Mouse (Mus musculus): ENCODE data around the gene Obsl1. TPM values are rescaled to one million over a fixed set of nuclear protein-coding genes. Genes with fewer than 3 reads are reported as not detected.
A peak's percentile ranks its signal among the peaks of the same experiment; 100 is the strongest.

Obsl1 gene
- polyA plus RNA-seq, 1 experiment from 2014 or later = 104 TPM

GRCm38 (mm10) chr1:75441471-75441996, 64.7 kb downstream of the Obsl1 start:
- Histone ChIP-seq H3K27ac (replicated peaks) (no peak overlapping the region), H3K27me3 (peaks cover 20% of the 10 kb centered on the region), H3K9ac (no peak overlapping the region), H3K4me1 (peaks cover 50% of the 10 kb centered on the region), H3K4me2 (replicated peaks) (no peak overlapping the region), H3K9me3 (replicated peaks) (no peaks in the 10 kb centered on the region), H3K36me3 (peaks cover 24% of the 10 kb centered on the region; the same call in 1 of the 2 replicates), H3K4me3 (replicated peaks) (no peak overlapping the region)
- 90% methylated on average over 15 of the region's 15 CpGs for WGBS
- no peak for ATAC-seq (ENCODE audit: insufficient number of reproducible peaks, low FRiP score, low TSS enrichment, low read depth)

- Histone ChIP-seq H3K9ac (no peak overlapping the region), H3K27me3 (peaks cover 11% of the 10 kb centered on the region), H3K4me1 (peaks cover 45% of the 10 kb centered on the region), H3K9me3 (replicated peaks) (no peaks in the 10 kb centered on the region), H3K36me3 (peaks cover 24% of the 10 kb centered on the region; the same call in 1 of the 2 replicates), H3K4me2 (replicated peaks) (no peak overlapping the region), H3K27ac (replicated peaks) (no peak overlapping the region), H3K4me3 (replicated peaks) (no peak overlapping the region)
- WGBS = 89% methylated on average over 7 of the region's 7 CpGs
- ATAC-seq (ENCODE audit: insufficient number of reproducible peaks, low FRiP score, low TSS enrichment, low read depth) = no peak
These were observed 65.6 kb downstream of the Obsl1 start for GRCm38 (mm10) chr1:75440661-75441060.

GRCm38 (mm10) chr1:75438782-75439181, 67.5 kb downstream of the Obsl1 start:
- no peaks in the 10 kb centered on the region for H3K9me3 ChIP-seq (replicated peaks)
- H3K27me3 ChIP-seq = no peaks in the 10 kb centered on the region
- ATAC-seq (ENCODE audit: insufficient number of reproducible peaks, low FRiP score, low TSS enrichment, low read depth) = no peak
- no peak overlapping the region for H3K27ac ChIP-seq (replicated peaks)
- H3K9ac ChIP-seq = no peak overlapping the region
- no peak overlapping the region for H3K4me3 ChIP-seq (replicated peaks)
- WGBS = 88% methylated on average over 8 of the region's 9 CpGs
- H3K4me1 ChIP-seq = peaks cover 30% of the 10 kb centered on the region
- peaks cover 24% of the 10 kb centered on the region; the same call in 1 of the 2 replicates for H3K36me3 ChIP-seq
- no peak overlapping the region for H3K4me2 ChIP-seq (replicated peaks)

- Histone ChIP-seq H3K9ac (peak within 1 kb of the TSS; percentile 49), H3K9me3 (replicated peaks) (no peaks in the 10 kb centered on the region), H3K4me1 (peaks cover 17% of the 10 kb centered on the region), H3K36me3 (peaks cover 7% of the 10 kb centered on the region; the same call in 1 of the 2 replicates), H3K27ac (replicated peaks) (peak within 1 kb of the TSS; percentile 71), H3K4me2 (replicated peaks) (peak within 1 kb of the TSS; percentile 70), H3K27me3 (no peaks in the 10 kb centered on the region), H3K4me3 (replicated peaks) (peak within 1 kb of the TSS; percentile 67)
- peak; percentile 78 for ATAC-seq (ENCODE audit: insufficient number of reproducible peaks, low FRiP score, low TSS enrichment, low read depth)
- 4% methylated on average over 28 of the region's 28 CpGs for WGBS
These were observed 70.5 kb downstream of the Obsl1 start, which contains the start of gene Gmppa for GRCm38 (mm10) chr1:75435475-75436328. Gene Gmppa, plus strand, starts transcription at chr1:75435930.

Other genes with a start within 250 kb of the Obsl1 start
- 0.41 and 1.0 TPM in 2 replicates for gene Ptprn, start 241.9 kb downstream of the Obsl1 start, polyA plus RNA-seq (2015; fragmentation: Nextera tagmentation; extraction: Ambion mirVana)
- gene Resp18, start 228.0 kb downstream of the Obsl1 start, polyA plus RNA-seq (2015; fragmentation: Nextera tagmentation; extraction: Ambion mirVana) = 0.39 and 0.68 TPM in 2 replicates
- 113 and 115 TPM in 2 replicates for gene Dnpep, start 188.5 kb downstream of the Obsl1 start, polyA plus RNA-seq (2015; fragmentation: Nextera tagmentation; extraction: Ambion mirVana)
- gene Des, start 146.1 kb downstream of the Obsl1 start, polyA plus RNA-seq (2015; fragmentation: Nextera tagmentation; extraction: Ambion mirVana) = 112 and 140 TPM in 2 replicates
- 16.5 and 18.6 TPM in 2 replicates for gene Speg, start 131.2 kb downstream of the Obsl1 start, polyA plus RNA-seq (2015; fragmentation: Nextera tagmentation; extraction: Ambion mirVana)
- gene Gmppa, start 70.5 kb downstream of the Obsl1 start, polyA plus RNA-seq (2015; fragmentation: Nextera tagmentation; extraction: Ambion mirVana) = 103 and 104 TPM in 2 replicates
- gene Asic4, start 56.0 kb downstream of the Obsl1 start, polyA plus RNA-seq (2015; fragmentation: Nextera tagmentation; extraction: Ambion mirVana) = 0.65 and 0.84 TPM in 2 replicates
- gene Chpf, start 27.1 kb downstream of the Obsl1 start, polyA plus RNA-seq (2015; fragmentation: Nextera tagmentation; extraction: Ambion mirVana) = 51.3 and 54.5 TPM in 2 replicates
- 1.3 and 1.4 TPM in 2 replicates for gene Tmem198, start 26.9 kb downstream of the Obsl1 start, polyA plus RNA-seq (2015; fragmentation: Nextera tagmentation; extraction: Ambion mirVana)
- 14.7 and 15.7 TPM in 2 replicates for gene Inha, start 625 bp upstream of the Obsl1 start, polyA plus RNA-seq (2015; fragmentation: Nextera tagmentation; extraction: Ambion mirVana)
- gene Stk11ip, start 15.1 kb upstream of the Obsl1 start, polyA plus RNA-seq (2015; fragmentation: Nextera tagmentation; extraction: Ambion mirVana) = 19.7 and 21.1 TPM in 2 replicates
- 22.5 and 26.3 TPM in 2 replicates for gene Slc4a3, start 39.8 kb upstream of the Obsl1 start, polyA plus RNA-seq (2015; fragmentation: Nextera tagmentation; extraction: Ambion mirVana)